Mouse (Mus musculus): ENCODE results near the gene Kif16b. TPM values are rescaled to one million over a fixed set of nuclear protein-coding genes. Genes with fewer than 3 reads are reported as not detected.

Kif16b gene
- polyA plus RNA-seq (2012; rRNA removed), result 2.6 TPM in 2 replicates

DNA sequence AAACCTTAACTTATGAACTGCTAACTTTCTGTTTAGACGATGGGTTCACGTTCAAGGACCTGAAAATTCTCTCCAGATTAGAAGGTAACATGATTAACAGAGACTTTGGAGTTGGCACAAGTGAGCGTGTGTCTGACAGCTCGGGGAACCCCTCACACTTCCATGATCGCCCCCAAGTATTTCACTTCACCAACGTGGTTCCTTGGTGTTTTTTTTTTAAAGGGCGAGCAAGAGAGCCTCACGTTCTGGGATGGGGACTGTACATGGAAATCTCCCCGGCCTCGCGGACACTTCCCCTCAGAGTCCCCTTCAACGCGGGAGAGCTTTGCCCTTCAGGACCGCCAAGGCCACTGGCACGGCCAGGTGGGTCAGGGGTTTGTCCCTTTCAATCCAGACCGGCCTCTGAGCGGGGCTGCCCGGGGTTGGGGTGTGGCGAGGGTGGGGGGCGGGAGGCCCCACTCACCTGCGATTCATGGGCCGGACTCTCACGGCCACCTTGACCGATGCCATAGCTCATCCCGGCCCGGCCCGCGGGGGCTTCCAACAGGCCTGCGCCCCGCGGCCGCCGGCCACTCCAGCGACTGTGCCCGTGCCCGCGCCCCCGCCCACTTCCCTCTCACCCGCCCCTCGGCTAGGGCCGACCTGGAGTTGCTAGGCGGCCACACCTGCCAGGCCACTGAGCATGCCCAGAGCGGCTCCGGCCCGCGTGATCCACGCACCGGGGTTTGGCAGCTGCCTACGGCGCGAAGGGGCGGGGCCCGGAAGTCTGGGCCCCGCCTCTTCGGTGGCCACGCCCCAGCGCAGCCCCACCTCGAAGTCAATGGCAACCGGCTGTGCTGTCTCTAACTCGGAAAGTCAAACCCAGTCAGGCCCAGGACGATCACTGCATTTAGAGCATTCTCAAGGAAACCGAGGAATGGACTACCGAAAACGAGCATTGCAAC is at the start of gene Kif16b:
Gene Kif16b (minus strand): TSS at position 670 of the 944 bp plus-strand sequence.

Other genes with a start within 250 kb of the Kif16b start
- gene Snrpb2, start 161.5 kb upstream of the Kif16b start, polyA plus RNA-seq (2012; rRNA removed), result 21.9 and 22.0 TPM in 2 replicates
- 0.05 TPM in 1 of 2 replicates, not detected in the other for gene Otor, start 176.9 kb upstream of the Kif16b start, polyA plus RNA-seq (2012; rRNA removed)

Measured in liver, embryonic 14 days (tissue).